Mouse (Mus musculus) lung, adult 18-20 months (tissue): ENCODE measurements around the gene 1110051M20Rik.

Experiments
- DNase-seq, 2 experiments: peaks; one replicate each; pipeline ENCODE4 v3.0.0; 2022; ENCODE audit warnings: mixed read lengths in 2 of 2

Gene 1110051M20Rik

GRCm38 (mm10) chr2:91444286-91444892 is at the start of gene 1110051M20Rik:
1110051M20Rik (minus strand) TSS chr2:91444704.
- peak; percentile 86 to 90 for DNase-seq

- DNase-seq: no peak
Measured at GRCm38 (mm10) chr2:91493981-91494380, 49.5 kb upstream of the 1110051M20Rik start.

- DNase-seq: no peak
Measured at GRCm38 (mm10) chr2:91492071-91492635, 47.6 kb upstream of the 1110051M20Rik start.

- DNase-seq: peak in 1 of 2 experiments; percentile 29
Measured at GRCm38 (mm10) chr2:91487295-91487694, 42.8 kb upstream of the 1110051M20Rik start.

GRCm38 (mm10) chr2:91485256-91485655 is 40.8 kb upstream of the 1110051M20Rik start:
- no peak for DNase-seq

GRCm38 (mm10) chr2:91484698-91485097 is 40.2 kb upstream of the 1110051M20Rik start:
- DNase-seq: peak in 1 of 2 experiments; percentile 27

GRCm38 (mm10) chr2:91480805-91481514 is 36.5 kb upstream of the 1110051M20Rik start:
- DNase-seq: peak in 1 of 2 experiments; percentile 64

GRCm38 (mm10) chr2:91480399-91480801 is 35.9 kb upstream of the 1110051M20Rik start:
- no peak for DNase-seq

GRCm38 (mm10) chr2:91476841-91477240 is 32.3 kb upstream of the 1110051M20Rik start:
- no peak for DNase-seq

GRCm38 (mm10) chr2:91476251-91476661 is 31.8 kb upstream of the 1110051M20Rik start:
- DNase-seq: peak; percentile 40 to 41

- DNase-seq: no peak
Measured at GRCm38 (mm10) chr2:91475791-91476190, 31.3 kb upstream of the 1110051M20Rik start.

- DNase-seq: peak; percentile 65 to 77
Measured at GRCm38 (mm10) chr2:91474358-91474757, 29.9 kb upstream of the 1110051M20Rik start.

GRCm38 (mm10) chr2:91470055-91470647 is 25.6 kb upstream of the 1110051M20Rik start:
- no peak for DNase-seq

GRCm38 (mm10) chr2:91467613-91468012 is 23.1 kb upstream of the 1110051M20Rik start:
- no peak for DNase-seq

- no peak for DNase-seq
Measured at GRCm38 (mm10) chr2:91465934-91466333, 21.4 kb upstream of the 1110051M20Rik start.

- no peak for DNase-seq
Measured at GRCm38 (mm10) chr2:91462681-91463080, 18.2 kb upstream of the 1110051M20Rik start.

- no peak for DNase-seq
Measured at GRCm38 (mm10) chr2:91462196-91462595, 17.7 kb upstream of the 1110051M20Rik start.

- peak in 1 of 2 experiments; percentile 48 for DNase-seq
Measured at GRCm38 (mm10) chr2:91461341-91461740, 16.8 kb upstream of the 1110051M20Rik start.

- no peak for DNase-seq
Measured at GRCm38 (mm10) chr2:91460771-91461170, 16.3 kb upstream of the 1110051M20Rik start.

GRCm38 (mm10) chr2:91460076-91460475 is 15.6 kb upstream of the 1110051M20Rik start:
- peak in 1 of 2 experiments; percentile 34 for DNase-seq

- peak; percentile 49 to 65 for DNase-seq
Measured at GRCm38 (mm10) chr2:91458673-91459391, 14.3 kb upstream of the 1110051M20Rik start.

- peak; percentile 54 to 56 for DNase-seq
Measured at GRCm38 (mm10) chr2:91458252-91458672, 13.8 kb upstream of the 1110051M20Rik start.
